Mouse (Mus musculus): ENCODE data around the gene Xpnpep2.

Xpnpep2 gene

GRCm38 (mm10) chrX:48108394-48109315 is at the start of gene Xpnpep2:
Gene Xpnpep2, plus strand, starts transcription at chrX:48108725.
- no peak for DNase-seq (ENCODE audit: low spot score)

GRCm38 (mm10) chrX:48062481-48062880 is 46.0 kb upstream of the Xpnpep2 start:
- DNase-seq (ENCODE audit: low spot score) = no peak

GRCm38 (mm10) chrX:48064166-48064853 is 44.2 kb upstream of the Xpnpep2 start:
- no peak for DNase-seq (ENCODE audit: low spot score)

- no peak for DNase-seq (ENCODE audit: low spot score)
These were observed 41.6 kb upstream of the Xpnpep2 start for GRCm38 (mm10) chrX:48066891-48067290.

GRCm38 (mm10) chrX:48071961-48072360 is 36.6 kb upstream of the Xpnpep2 start:
- DNase-seq (ENCODE audit: low spot score) = no peak

GRCm38 (mm10) chrX:48072401-48072800 is 36.1 kb upstream of the Xpnpep2 start:
- no peak for DNase-seq (ENCODE audit: low spot score)

- no peak for DNase-seq (ENCODE audit: low spot score)
These were observed 33.8 kb upstream of the Xpnpep2 start for GRCm38 (mm10) chrX:48074691-48075090.

GRCm38 (mm10) chrX:48076806-48077425 is 31.6 kb upstream of the Xpnpep2 start:
- no peak for DNase-seq (ENCODE audit: low spot score)

GRCm38 (mm10) chrX:48082364-48082763 is 26.2 kb upstream of the Xpnpep2 start:
- DNase-seq (ENCODE audit: low spot score) = no peak

- no peak for DNase-seq (ENCODE audit: low spot score)
These were observed 16.4 kb upstream of the Xpnpep2 start for GRCm38 (mm10) chrX:48092129-48092528.

GRCm38 (mm10) chrX:48093555-48093954 is 15.0 kb upstream of the Xpnpep2 start:
- DNase-seq (ENCODE audit: low spot score) = no peak

GRCm38 (mm10) chrX:48094658-48095057 is 13.9 kb upstream of the Xpnpep2 start:
- no peak for DNase-seq (ENCODE audit: low spot score)

- no peak for DNase-seq (ENCODE audit: low spot score)
These were observed 11.9 kb upstream of the Xpnpep2 start for GRCm38 (mm10) chrX:48096580-48096979.

- no peak for DNase-seq (ENCODE audit: low spot score)
These were observed 9.9 kb upstream of the Xpnpep2 start for GRCm38 (mm10) chrX:48098470-48099129.

GRCm38 (mm10) chrX:48099871-48100270 is 8.7 kb upstream of the Xpnpep2 start:
- peak; percentile 12 for DNase-seq (ENCODE audit: low spot score)

GRCm38 (mm10) chrX:48103256-48103655 is 5.3 kb upstream of the Xpnpep2 start:
- no peak for DNase-seq (ENCODE audit: low spot score)

- DNase-seq (ENCODE audit: low spot score) = no peak
These were observed 3.6 kb upstream of the Xpnpep2 start for GRCm38 (mm10) chrX:48104736-48105441.

- no peak for DNase-seq (ENCODE audit: low spot score)
These were observed 2.3 kb upstream of the Xpnpep2 start for GRCm38 (mm10) chrX:48106226-48106625.

GRCm38 (mm10) chrX:48109316-48109655 is 761 bp downstream of the Xpnpep2 start:
- DNase-seq (ENCODE audit: low spot score) = no peak

GRCm38 (mm10) chrX:48119294-48119693 is 10.8 kb downstream of the Xpnpep2 start:
- DNase-seq (ENCODE audit: low spot score) = no peak
